In the genomic region with DNA sequence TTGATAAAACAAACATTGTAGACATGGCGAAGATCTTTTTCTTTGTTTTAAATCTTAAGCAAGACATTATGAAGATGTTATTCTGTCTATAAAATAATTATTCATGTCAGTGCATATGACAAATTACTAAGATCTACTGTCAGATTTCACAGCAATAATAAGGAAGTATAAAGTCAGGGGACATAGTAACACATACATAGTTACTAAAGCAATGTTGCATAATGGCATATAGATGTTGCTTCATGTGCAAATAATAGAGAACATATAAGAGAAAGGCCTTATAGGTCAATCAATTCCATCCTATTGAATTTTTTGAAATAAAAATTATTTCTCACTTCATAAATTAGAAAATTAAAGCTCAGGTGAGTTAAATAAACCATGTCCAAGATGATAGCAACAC, we compare ENCODE assay signal across 23 mouse cellular contexts. TPM values are rescaled to one million over a fixed set of nuclear protein-coding genes. Genes with fewer than 3 reads are reported as not detected.
"Had no signal": no experiment of that assay in that cellular context is flagged by ENCODE, and none has a peak within 500 bp of the region (broad histone marks: within the 10 kb centered on the region; RNA-seq: fewer than 3 reads in every experiment).

No protein-coding gene starts in this region.

- H3K4me3 ChIP-seq: midbrain, embryonic 10.5 days; midbrain, embryonic 12.5 days; neural tube, embryonic 12.5 days; stomach, embryonic 15.5 days had no signal

- H3K9me3 ChIP-seq: midbrain, embryonic 10.5 days; midbrain, embryonic 12.5 days; neural tube, embryonic 12.5 days; stomach, embryonic 15.5 days had no signal

- H3K27me3 ChIP-seq: midbrain, embryonic 12.5 days; neural tube, embryonic 12.5 days; stomach, embryonic 15.5 days had no signal

- H3K9ac ChIP-seq: lung, embryonic 14.5 days; midbrain, embryonic 12.5 days; neural tube, embryonic 12.5 days; stomach, embryonic 15.5 days had no signal

- DNase-seq: lung, adult 18-20 months; lung, embryonic 14.5 days; lung, postnatal 10 days; lung, postnatal 4 days; midbrain, embryonic 14.5 days; right cerebral cortex, postnatal 14 days; thymus, adult 2 months; thymus, postnatal 25 days; thymus, postnatal 4 days had no signal

- H3K4me2 ChIP-seq: lung, embryonic 14.5 days; midbrain, embryonic 12.5 days; neural tube, embryonic 12.5 days; stomach, embryonic 15.5 days had no signal

- H3K36me3 ChIP-seq: midbrain, embryonic 10.5 days; midbrain, embryonic 12.5 days; neural tube, embryonic 12.5 days; stomach, embryonic 15.5 days had no signal

- H3K27ac ChIP-seq: midbrain, embryonic 10.5 days; midbrain, embryonic 12.5 days; neural tube, embryonic 12.5 days; stomach, embryonic 15.5 days; stomach, postnatal 0 days had no signal

- H3K4me1 ChIP-seq: midbrain, embryonic 10.5 days; midbrain, embryonic 12.5 days; neural tube, embryonic 12.5 days; stomach, embryonic 15.5 days had no signal

RNA-seq across cellular contexts. Expression of gene Ostn, which starts 11.8 kb away (rescaled TPM):
- total RNA-seq: megakaryocyte-erythroid progenitor cell, adult 5-6 weeks; midbrain, postnatal 0 days; monocyte, adult 5-6 weeks had no signal
- polyA plus RNA-seq: liver, embryonic 16.5 days; lung, embryonic 14.5 days; midbrain, embryonic 10.5 days; midbrain, embryonic 12.5 days; midbrain, embryonic 14.5 days; midbrain, postnatal 0 days; neural tube, embryonic 12.5 days; neural tube, embryonic 14.5 days; spleen, adult 2 months; stomach, embryonic 15.5 days; stomach, postnatal 0 days; testis, adult 2 months; thymus, adult 2 months; urinary bladder, adult 2 months had no signal

RNA-seq across cellular contexts. Expression of gene Uts2b, which starts 50.9 kb away (rescaled TPM):
- total RNA-seq: megakaryocyte-erythroid progenitor cell, adult 5-6 weeks; monocyte, adult 5-6 weeks; neutrophil, adult 5-6 weeks had no signal
- polyA plus RNA-seq: liver, embryonic 16.5 days; lung, embryonic 14.5 days; midbrain, embryonic 10.5 days; midbrain, embryonic 12.5 days; midbrain, postnatal 0 days; spleen, adult 2 months; testis, adult 2 months; thymus, adult 2 months had no signal
